Mouse (Mus musculus) heart, postnatal 10 days (tissue): ENCODE data around the gene Itpr1. TPM values are rescaled to one million over a fixed set of nuclear protein-coding genes. Genes with fewer than 3 reads are reported as not detected.

ENCODE experiments used
- DNase-seq, 2 experiments: peaks; one replicate each; pipeline ENCODE4 v3.0.0; 2021
- intact Hi-C: fragments of 180-260 bp; cut with DNase I; formaldehyde crosslinking; loops from one replicate; pipeline ENCODE4 v1.15.1; 2025
- total RNA-seq, 2 experiments: library from RNA; stranded (reverse); gene quantifications; 2 replicates each; pipeline ENCODE4 v1.2.3; 2021

Itpr1 gene
- total RNA-seq, 2 experiments from 2014 or later = 66.2 TPM

GRCm38 (mm10) chr6:108486212-108486992 lies 273.5 kb downstream of the Itpr1 start:
- intact Hi-C loops = loop anchor here (5.0 kb wide), 1 partner anchor 221 kb away; no protein-coding TSS in a partner anchor

GRCm38 (mm10) chr6:108487300-108487835 lies 274.5 kb downstream of the Itpr1 start:
- no peak for DNase-seq
- intact Hi-C loops = loop anchor here (5.0 kb wide), 1 partner anchor 220 kb away; no protein-coding TSS in a partner anchor

More at GRCm38 (mm10) chr6:108486212-108486992, 273.5 kb downstream of the Itpr1 start:
- DNase-seq = no peak

- intact Hi-C loops = loop anchor here (5.0 kb wide), 1 partner anchor 219 kb away; no protein-coding TSS in a partner anchor
- no peak for DNase-seq
Measured at GRCm38 (mm10) chr6:108488250-108488649, 275.4 kb downstream of the Itpr1 start.

GRCm38 (mm10) chr6:108491969-108492368 lies 279.1 kb downstream of the Itpr1 start:
- no peak for DNase-seq
- intact Hi-C loops = no loop called here

- intact Hi-C loops = no loop called here
- no peak for DNase-seq
Measured at GRCm38 (mm10) chr6:108493753-108494152, 280.9 kb downstream of the Itpr1 start.

DNA sequence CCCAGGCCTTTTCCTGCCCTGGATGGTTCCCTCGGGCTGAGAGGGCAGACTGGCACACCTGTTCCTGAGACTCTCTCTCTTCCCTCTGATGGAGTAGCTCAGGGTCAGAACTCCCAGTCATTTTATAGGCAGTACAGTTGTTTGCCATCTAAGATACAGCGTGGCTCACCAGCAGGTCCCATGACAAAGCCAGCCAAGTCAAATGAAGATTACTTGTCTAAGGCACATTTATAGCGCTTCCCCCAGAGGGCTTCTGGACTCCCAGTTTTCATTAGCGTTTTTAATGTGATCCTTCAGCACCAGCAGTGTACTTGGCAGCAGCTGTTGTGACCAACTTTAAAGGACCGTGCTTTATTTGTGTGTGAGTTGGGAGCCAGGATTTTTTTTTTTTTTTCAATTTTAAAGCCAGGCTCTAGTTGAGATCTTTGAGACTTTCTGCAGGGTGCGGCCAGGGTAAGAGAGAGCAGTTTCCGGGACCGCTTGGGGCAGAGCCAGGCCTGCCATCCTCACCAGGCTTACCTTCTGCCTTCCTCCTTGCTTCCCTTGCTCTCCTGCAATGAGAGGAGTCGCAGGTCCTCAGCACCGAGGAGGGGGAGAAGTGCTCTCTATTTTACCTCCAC lies 281.4 kb downstream of the Itpr1 start:
- intact Hi-C loops = no loop called here
- DNase-seq = peak in 1 of 2 experiments; percentile 37

DNA sequence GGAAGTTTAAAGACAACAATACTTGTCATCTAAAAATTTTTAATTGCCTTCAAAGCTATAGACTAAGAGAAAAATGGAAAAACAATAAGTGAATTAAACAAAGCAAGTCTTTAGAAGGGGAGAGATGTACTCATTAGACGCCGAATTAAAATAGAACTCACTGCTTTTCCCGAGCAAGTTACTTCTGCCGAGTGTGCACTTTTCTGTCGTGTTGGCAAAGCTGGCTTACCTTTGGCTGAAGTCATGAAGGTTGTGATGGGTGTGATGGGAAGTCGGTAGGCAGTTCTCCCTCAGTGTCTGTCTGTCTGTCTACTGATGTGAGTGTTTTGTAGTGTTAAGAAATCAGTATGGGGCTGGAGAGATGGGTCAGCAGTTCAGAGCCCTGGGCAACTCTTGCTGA lies 282.1 kb downstream of the Itpr1 start:
- no peak for DNase-seq
- intact Hi-C loops = no loop called here

DNA sequence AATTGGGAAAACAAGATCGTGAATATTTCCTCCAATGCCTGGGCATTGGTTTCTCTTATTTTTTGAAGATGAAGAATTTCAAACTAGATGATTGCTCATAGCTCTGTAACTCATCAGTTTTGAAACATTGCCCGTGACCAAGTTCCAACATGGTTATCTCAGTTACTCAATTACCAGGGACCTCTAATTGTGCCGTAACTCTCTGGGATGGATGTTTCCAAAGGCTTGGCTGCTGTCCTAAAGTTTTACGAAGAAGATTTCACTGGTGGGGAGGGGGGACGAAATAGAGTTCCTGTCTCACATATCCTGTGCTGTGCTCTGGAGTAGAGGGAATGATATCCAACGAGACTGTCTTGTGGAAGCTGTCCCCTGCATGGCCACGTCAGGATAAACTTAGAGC lies 285.2 kb downstream of the Itpr1 start:
- intact Hi-C loops = no loop called here
- DNase-seq = no peak

- DNase-seq = no peak
- intact Hi-C loops = no loop called here
Measured at GRCm38 (mm10) chr6:108503651-108504050, 290.8 kb downstream of the Itpr1 start.

DNA sequence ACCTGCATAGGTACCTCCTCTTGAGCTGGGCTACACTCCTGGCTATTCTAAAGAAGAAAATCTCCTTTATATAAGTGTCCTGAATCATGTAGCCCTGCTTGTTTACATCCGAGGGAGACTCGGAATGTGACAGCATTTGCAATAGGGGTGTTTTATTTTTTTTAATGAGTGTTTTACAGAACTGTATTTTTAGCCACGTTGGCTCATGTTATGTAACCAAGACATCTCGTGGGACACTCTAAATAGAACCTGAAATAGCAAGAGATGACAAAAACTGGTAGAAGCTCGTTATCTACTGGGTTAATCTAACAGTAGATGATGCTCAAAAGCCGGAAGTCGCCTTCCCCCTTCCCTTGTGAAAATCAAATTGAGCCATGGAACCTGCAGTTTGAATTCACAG lies 291.8 kb downstream of the Itpr1 start:
- no peak for DNase-seq
- intact Hi-C loops = loop anchor here (5.0 kb wide), 2 partner anchors 77 to 208 kb away; no protein-coding TSS in a partner anchor

- intact Hi-C loops = loop anchor here (5.0 kb wide), 2 partner anchors 79 to 206 kb away; no protein-coding TSS in a partner anchor
- no peak for DNase-seq
Measured at GRCm38 (mm10) chr6:108506161-108506560, 293.3 kb downstream of the Itpr1 start.

GRCm38 (mm10) chr6:108507337-108507736 lies 294.4 kb downstream of the Itpr1 start:
- no peak for DNase-seq
- intact Hi-C loops = loop anchor here (5.0 kb wide), 2 partner anchors 80 to 205 kb away; no protein-coding TSS in a partner anchor

DNA sequence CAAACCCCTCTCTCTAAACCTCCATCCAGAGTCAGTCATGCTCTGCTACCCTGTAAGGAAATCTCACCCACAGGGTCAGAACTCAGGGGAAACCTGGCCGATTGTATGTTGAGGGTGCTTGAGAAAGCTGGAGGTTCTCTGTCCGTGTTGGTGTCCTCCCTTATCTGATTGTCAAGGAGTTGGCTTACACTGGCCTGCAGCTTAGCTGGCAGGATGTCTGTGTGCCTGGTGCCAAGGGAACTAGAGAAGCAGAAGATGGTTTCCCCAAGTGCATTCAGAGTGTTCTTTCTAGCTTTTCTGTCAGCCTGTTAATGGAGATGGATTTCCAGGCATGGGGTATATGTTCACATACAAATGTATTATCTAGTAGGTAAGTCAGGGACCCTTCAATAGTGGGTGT lies 296.4 kb downstream of the Itpr1 start:
- intact Hi-C loops = loop anchor here (5.0 kb wide), 2 partner anchors 82 to 203 kb away; no protein-coding TSS in a partner anchor
- no peak for DNase-seq

DNA sequence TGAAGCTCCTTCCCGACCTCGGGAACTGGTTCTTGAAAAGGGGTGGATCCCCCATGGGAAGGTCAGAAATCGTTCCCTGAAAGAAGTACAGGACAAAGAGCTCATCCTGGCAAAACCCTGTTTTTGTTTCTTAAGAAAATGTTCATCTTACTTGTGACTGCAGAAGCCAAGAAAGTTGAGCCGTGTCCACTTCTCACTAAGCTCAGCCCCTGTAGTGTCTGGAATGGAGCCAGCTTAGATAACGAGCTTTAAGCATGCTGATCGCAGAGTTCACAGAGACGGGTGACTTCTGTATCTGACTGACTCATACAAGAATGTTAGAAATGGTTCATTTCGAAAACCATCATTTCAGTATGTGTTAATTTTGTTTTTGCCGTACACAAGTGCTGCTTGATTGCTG lies 297.2 kb downstream of the Itpr1 start:
- intact Hi-C loops = no loop called here

DNA sequence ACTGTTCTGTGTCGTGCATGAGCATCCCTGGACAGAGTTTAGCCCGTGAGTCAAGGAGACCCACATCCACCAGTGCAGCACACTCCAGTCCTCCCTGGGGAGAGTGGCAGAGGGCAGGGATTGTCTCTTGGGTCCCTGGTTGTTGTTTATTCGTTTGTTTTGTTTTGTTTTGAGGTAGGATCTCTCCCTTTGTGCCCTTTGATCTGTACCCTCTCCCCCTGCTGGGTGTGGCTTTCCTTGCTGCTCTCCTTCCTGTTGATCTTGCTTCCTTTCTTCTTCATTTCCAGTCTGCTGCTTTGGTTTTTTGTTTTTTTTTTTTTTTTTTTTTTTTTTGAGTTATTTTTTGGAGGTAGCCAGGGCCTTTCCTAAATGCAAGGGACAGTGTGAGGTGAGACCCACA lies 299.2 kb downstream of the Itpr1 start:
- no peak for DNase-seq
- intact Hi-C loops = no loop called here

More for the DNA sequence above, 297.2 kb downstream of the Itpr1 start:
- DNase-seq = peak; percentile 69 to 71

DNA sequence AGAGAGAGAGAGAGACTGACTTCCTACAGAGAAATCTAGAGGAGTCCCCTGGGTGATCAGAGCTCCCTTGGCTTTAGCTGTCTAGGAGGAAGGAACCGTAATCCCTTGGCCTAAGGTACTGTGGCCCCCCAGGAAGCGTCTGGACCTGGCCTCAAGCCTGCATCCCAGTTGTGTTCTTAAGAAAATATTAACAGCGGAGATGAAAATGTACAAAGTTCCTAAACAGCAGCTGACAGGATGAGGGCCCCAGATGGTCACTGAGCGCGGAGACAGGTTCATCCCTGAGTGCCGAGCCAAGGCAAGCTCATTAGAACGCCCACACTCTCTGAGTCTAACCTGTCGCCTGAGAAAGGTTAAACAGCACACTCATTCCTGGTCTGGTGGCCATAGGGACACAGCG lies 300.1 kb downstream of the Itpr1 start:
- DNase-seq = no peak
- intact Hi-C loops = no loop called here

DNA sequence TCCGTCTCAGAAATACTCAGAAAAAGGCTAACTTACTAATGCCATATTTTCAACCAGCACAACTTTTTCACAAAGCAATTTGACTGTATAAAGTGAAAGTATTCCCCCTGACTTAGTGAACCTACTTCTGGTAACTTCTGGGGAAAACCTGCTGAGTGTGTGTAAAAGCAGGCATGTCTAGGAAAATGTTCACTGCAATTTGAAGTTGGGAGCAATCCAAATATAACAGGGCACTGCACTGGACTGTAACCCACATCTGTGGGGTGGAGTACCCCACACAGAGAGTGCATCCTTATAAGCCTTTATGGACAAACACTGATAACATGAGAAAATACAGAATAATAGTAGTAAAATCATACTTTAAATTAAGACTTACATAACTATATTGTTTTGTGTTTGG lies 303.4 kb downstream of the Itpr1 start:
- DNase-seq = no peak
- intact Hi-C loops = no loop called here

GRCm38 (mm10) chr6:108517241-108517981 lies 304.5 kb downstream of the Itpr1 start:
- intact Hi-C loops = no loop called here
- no peak for DNase-seq

- intact Hi-C loops = no loop called here
Measured at GRCm38 (mm10) chr6:108517986-108518385, 305.1 kb downstream of the Itpr1 start.

GRCm38 (mm10) chr6:108518552-108518951 lies 305.7 kb downstream of the Itpr1 start:
- intact Hi-C loops = no loop called here
- no peak for DNase-seq

More at GRCm38 (mm10) chr6:108517986-108518385, 305.1 kb downstream of the Itpr1 start:
- no peak for DNase-seq

DNA sequence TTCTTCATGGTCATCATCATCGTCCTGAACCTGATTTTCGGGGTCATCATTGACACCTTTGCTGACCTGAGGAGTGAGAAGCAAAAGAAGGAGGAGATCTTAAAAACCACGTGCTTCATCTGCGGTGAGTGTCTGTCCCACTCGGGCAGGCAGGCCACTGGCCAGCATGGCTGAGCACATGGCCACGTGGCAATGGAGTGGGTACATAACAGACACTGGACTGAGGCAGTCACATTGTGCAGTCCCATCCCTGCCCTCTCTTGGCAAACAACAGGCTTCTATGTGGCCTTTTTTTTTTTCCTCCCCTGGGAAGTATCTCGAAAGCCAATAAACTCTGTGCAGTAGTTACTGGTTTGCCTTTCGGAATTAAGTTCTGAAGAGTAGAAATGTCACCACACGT lies 306.4 kb downstream of the Itpr1 start:
- DNase-seq = no peak
- intact Hi-C loops = no loop called here
